Mouse (Mus musculus): ENCODE results near the gene Ccdc71l. TPM values are rescaled to one million over a fixed set of nuclear protein-coding genes. Genes with fewer than 3 reads are reported as not detected.

Ccdc71l gene
- total RNA-seq (2014; rRNA removed) (35.4 and 38.5 TPM in 2 replicates), polyA plus RNA-seq (2015; fragmentation: Nextera tagmentation; extraction: Ambion mirVana) (3.8 and 4.3 TPM in 2 replicates)

DNA sequence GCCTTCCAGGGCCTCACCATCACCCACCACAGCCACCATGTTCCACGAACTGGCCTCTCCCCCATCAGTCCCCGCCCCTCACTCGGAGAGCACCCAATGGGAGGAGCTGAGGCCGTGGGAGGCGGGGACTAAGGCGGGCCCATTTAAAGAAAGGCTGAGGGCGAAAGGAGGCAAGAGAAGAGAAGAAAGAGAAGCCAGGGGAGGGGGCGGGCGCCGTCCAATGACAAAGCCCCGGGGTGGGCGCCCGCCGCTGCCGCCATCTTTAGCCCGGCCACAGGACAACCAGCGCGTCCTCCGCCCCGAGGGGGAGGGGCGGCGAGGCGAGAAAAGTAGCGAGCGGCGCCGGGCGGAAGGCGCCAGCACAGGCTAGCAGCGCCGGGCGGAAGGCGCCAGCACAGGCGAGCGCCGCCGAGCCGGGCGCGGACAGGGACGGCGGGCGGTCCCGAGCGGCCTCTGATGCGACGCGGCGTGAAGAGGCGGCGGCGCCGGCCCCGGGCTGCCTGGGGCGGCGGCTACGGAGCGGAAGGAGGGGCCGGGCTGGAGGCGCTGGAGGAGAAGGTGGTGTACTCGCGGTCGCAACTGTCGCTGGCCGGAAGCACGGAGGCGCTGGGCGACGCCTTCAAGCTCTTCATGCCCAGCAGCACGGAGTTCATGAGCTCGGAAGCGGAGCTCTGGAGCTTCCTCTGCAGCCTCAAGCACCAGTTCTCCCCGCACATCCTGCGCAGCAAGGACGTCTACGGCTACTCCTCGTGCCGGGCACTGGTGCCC, at the start of gene Ccdc71l:
Gene Ccdc71l (plus strand): TSS at position 177 of the 768 bp plus-strand sequence.
- H3K4me2 ChIP-seq (ENCODE audit: low read depth) = peak within 1 kb of the TSS; percentile 66
- peak within 1 kb of the TSS; percentile 96 for H3K9ac ChIP-seq
- no peaks in the 10 kb centered on the region for H3K36me3 ChIP-seq (ENCODE audit: insufficient read depth)
- peaks cover 20% of the 10 kb centered on the region for H3K4me1 ChIP-seq (ENCODE audit: insufficient read depth)
- H3K27me3 ChIP-seq (ENCODE audit: insufficient read depth, low read length) = no peaks in the 10 kb centered on the region
- ATAC-seq (peak; percentile 92), DNase-seq (peak; percentile 90)
- peak within 1 kb of the TSS; percentile 94 for H3K27ac ChIP-seq (ENCODE audit: low read depth, low read length)
- peak within 1 kb of the TSS; percentile 86 for H3K4me3 ChIP-seq (ENCODE audit: low read depth, low read length)
- H3K9me3 ChIP-seq (ENCODE audit: low read length) = no peaks in the 10 kb centered on the region
- no peak for TF ChIP-seq CTCF (IDR thresholded peaks at IDR 0.05; ENCODE audit: low read depth)
- under 1% methylated on average over 70 of the region's 78 CpGs for WGBS

GRCm38 (mm10) chr12:32339078-32339477, 39.4 kb upstream of the Ccdc71l start:
- H3K4me1 ChIP-seq (ENCODE audit: insufficient read depth) = no peaks in the 10 kb centered on the region
- ATAC-seq = no peak
- TF ChIP-seq CTCF (IDR thresholded peaks at IDR 0.05; ENCODE audit: low read depth) = no peak
- DNase-seq = no peak
- H3K36me3 ChIP-seq (ENCODE audit: insufficient read depth) = no peaks in the 10 kb centered on the region
- no peaks in the 10 kb centered on the region; the same call in 1 of the 2 replicates for H3K9me3 ChIP-seq (ENCODE audit: low read length)
- H3K4me3 ChIP-seq (ENCODE audit: low read depth, low read length) = no peak overlapping the region
- H3K27me3 ChIP-seq (ENCODE audit: insufficient read depth, low read length) = no peaks in the 10 kb centered on the region
- no peak overlapping the region for H3K27ac ChIP-seq (ENCODE audit: low read depth, low read length)
- WGBS = 38% methylated on average over 1 of the region's 1 CpGs
- no peak overlapping the region for H3K4me2 ChIP-seq (ENCODE audit: low read depth)
- no peak overlapping the region for H3K9ac ChIP-seq

DNA sequence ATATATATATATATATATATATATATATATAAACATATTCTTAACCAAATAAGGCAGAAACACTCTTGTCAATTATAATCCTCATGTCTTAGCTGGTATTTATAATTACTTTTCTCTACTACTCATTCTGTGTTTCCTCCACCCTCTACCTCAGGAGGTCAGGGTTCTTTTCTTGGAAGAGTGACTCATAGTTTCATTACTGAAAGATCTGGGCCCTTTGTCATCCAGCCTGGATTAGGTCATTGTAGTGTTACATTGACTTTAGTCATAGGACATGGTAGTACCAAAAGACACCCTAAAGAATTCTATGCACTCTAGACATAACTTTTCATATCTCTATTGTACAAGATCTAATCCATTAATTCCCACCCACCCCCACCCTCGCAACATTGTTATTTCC, 35.0 kb upstream of the Ccdc71l start:
- Histone ChIP-seq H3K36me3 (ENCODE audit: insufficient read depth) (no peaks in the 10 kb centered on the region), H3K9ac (no peak overlapping the region), H3K9me3 (ENCODE audit: low read length) (no peaks in the 10 kb centered on the region), H3K27ac (ENCODE audit: low read depth, low read length) (no peak overlapping the region), H3K4me2 (ENCODE audit: low read depth) (no peak overlapping the region), H3K27me3 (ENCODE audit: insufficient read depth, low read length) (no peaks in the 10 kb centered on the region), H3K4me3 (ENCODE audit: low read depth, low read length) (no peak overlapping the region), H3K4me1 (ENCODE audit: insufficient read depth) (no peaks in the 10 kb centered on the region)
- TF ChIP-seq CTCF (IDR thresholded peaks at IDR 0.05; ENCODE audit: low read depth) = no peak
- no peak for DNase-seq
- ATAC-seq = no peak
- 87% methylated on average over 1 of the region's 1 CpGs for WGBS

GRCm38 (mm10) chr12:32346121-32346520, 32.4 kb upstream of the Ccdc71l start:
- Histone ChIP-seq H3K27ac (ENCODE audit: low read depth, low read length) (no peak overlapping the region), H3K9me3 (ENCODE audit: low read length) (no peaks in the 10 kb centered on the region), H3K4me3 (ENCODE audit: low read depth, low read length) (no peak overlapping the region), H3K4me1 (ENCODE audit: insufficient read depth) (no peaks in the 10 kb centered on the region), H3K4me2 (ENCODE audit: low read depth) (no peak overlapping the region), H3K36me3 (ENCODE audit: insufficient read depth) (no peaks in the 10 kb centered on the region), H3K9ac (no peak overlapping the region), H3K27me3 (ENCODE audit: insufficient read depth, low read length) (no peaks in the 10 kb centered on the region)
- DNase-seq = no peak
- no peak for ATAC-seq
- no peak for TF ChIP-seq CTCF (IDR thresholded peaks at IDR 0.05; ENCODE audit: low read depth)
- 92% methylated on average over 4 of the region's 4 CpGs for WGBS

DNA sequence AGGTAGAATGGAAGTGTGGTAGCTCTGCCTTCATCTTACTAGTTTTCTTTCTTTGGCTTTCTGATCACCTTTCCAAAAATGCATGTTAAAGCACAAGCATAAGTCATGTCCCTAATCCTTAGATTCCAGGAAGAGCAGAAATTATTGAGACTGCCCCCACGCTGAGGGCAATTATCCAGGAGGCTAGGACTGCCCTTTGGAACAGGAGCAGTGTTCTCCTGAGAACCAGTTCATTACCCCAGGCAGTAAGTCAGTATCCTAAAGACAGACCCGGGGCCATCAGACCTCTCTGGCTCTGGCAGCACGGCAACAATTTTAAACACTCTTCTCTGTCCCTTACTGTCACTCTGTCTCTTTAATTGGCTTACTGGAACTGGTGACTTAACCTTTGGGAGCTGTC, 30.0 kb upstream of the Ccdc71l start:
- H3K36me3 ChIP-seq (ENCODE audit: insufficient read depth) = no peaks in the 10 kb centered on the region
- no peak overlapping the region for H3K9ac ChIP-seq
- 86% methylated on average over 3 of the region's 3 CpGs for WGBS
- H3K4me3 ChIP-seq (ENCODE audit: low read depth, low read length) = no peak overlapping the region
- no peaks in the 10 kb centered on the region for H3K4me1 ChIP-seq (ENCODE audit: insufficient read depth)
- H3K4me2 ChIP-seq (ENCODE audit: low read depth) = no peak overlapping the region
- no peak for ATAC-seq
- no peak for TF ChIP-seq CTCF (IDR thresholded peaks at IDR 0.05; ENCODE audit: low read depth)
- DNase-seq = no peak
- H3K27me3 ChIP-seq (ENCODE audit: insufficient read depth, low read length) = no peaks in the 10 kb centered on the region
- no peaks in the 10 kb centered on the region for H3K9me3 ChIP-seq (ENCODE audit: low read length)
- no peak overlapping the region for H3K27ac ChIP-seq (ENCODE audit: low read depth, low read length)

DNA sequence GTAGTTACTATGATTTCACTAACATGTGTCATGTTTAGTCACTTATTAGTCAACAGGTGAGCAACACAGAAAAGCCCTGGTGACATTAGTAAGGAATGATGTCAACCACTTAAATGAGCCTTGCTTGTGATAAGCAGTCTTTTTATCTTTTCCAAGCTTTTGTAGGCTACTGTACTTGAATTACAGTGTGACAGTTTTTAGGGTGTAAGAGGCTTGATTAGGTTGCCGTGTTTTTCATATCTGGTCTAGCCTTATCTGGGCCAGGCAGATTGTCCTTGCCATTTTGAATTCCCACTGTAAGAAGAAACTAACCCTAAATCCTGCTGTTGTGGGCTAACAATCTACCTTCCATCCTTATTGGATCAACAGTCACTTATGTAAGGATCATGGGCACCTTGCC, 26.6 kb upstream of the Ccdc71l start:
- ATAC-seq (no peak), DNase-seq (no peak)
- Histone ChIP-seq H3K4me3 (ENCODE audit: low read depth, low read length) (no peak overlapping the region), H3K27ac (ENCODE audit: low read depth, low read length) (no peak overlapping the region), H3K4me2 (ENCODE audit: low read depth) (no peak overlapping the region), H3K4me1 (ENCODE audit: insufficient read depth) (no peaks in the 10 kb centered on the region), H3K27me3 (ENCODE audit: insufficient read depth, low read length) (no peaks in the 10 kb centered on the region), H3K9ac (no peak overlapping the region), H3K36me3 (ENCODE audit: insufficient read depth) (no peaks in the 10 kb centered on the region), H3K9me3 (ENCODE audit: low read length) (0 out of 2 replicates have a peak, but pooled peaks cover 3% of the 10 kb centered on the region)
- WGBS = 90% methylated on average over 1 of the region's 1 CpGs
- TF ChIP-seq CTCF (IDR thresholded peaks at IDR 0.05; ENCODE audit: low read depth) = no peak

DNA sequence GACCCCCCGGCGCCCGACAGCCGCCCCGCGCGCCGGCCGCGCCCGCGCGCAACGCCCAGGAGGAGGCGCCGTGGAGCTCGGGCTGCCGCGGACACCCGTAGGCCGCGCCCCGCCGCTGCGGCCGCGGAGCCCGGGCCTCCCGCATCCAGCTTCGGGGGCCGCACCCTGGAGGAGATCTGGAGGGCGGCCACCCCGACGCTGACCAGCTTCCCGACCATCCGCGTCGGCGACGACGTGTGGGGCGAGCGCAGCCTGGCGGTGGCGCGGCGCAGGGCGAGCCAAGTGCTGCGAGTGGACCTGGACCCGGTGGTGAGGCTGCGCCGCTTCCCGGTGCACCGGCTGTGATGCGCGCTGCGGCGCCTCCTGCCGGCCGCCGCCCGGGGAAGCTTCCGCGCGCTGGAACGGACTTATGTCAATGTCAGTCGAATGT, 807 bp downstream of the Ccdc71l start:
- Histone ChIP-seq H3K4me3 (ENCODE audit: low read depth, low read length) (peak overlapping the region; percentile 86), H3K27me3 (ENCODE audit: insufficient read depth, low read length) (no peaks in the 10 kb centered on the region), H3K4me2 (ENCODE audit: low read depth) (peak overlapping the region; percentile 66), H3K4me1 (ENCODE audit: insufficient read depth) (peaks cover 20% of the 10 kb centered on the region), H3K9ac (peak overlapping the region; percentile 96), H3K36me3 (ENCODE audit: insufficient read depth) (no peaks in the 10 kb centered on the region), H3K9me3 (ENCODE audit: low read length) (no peaks in the 10 kb centered on the region), H3K27ac (ENCODE audit: low read depth, low read length) (peak overlapping the region; percentile 94)
- peak; percentile 88 for TF ChIP-seq CTCF (IDR thresholded peaks at IDR 0.05; ENCODE audit: low read depth)
- ATAC-seq = peak; percentile 83
- DNase-seq = peak; percentile 89
- under 1% methylated on average over 67 of the region's 67 CpGs for WGBS
